Mouse (Mus musculus): ENCODE measurements around the gene Yap1. TPM values are rescaled to one million over a fixed set of nuclear protein-coding genes. Genes with fewer than 3 reads are reported as not detected.

Yap1 gene
- total RNA-seq, 2 experiments from 2014 or later, result 96.3 to 98.0 TPM

GRCm38 (mm10) chr9:7978502-7978901 lies 25.9 kb downstream of the Yap1 start:
- no peak for DNase-seq (ENCODE audit: low spot score in 2 of 2)

- no peak for DNase-seq (ENCODE audit: low spot score in 2 of 2)
Observed at GRCm38 (mm10) chr9:7977587-7977986, 26.8 kb downstream of the Yap1 start.

- DNase-seq (ENCODE audit: low spot score in 2 of 2), result no peak
Observed at GRCm38 (mm10) chr9:7971993-7972392, 32.4 kb downstream of the Yap1 start.

- no peak for DNase-seq (ENCODE audit: low spot score in 2 of 2)
Observed at GRCm38 (mm10) chr9:7967980-7968379, 36.4 kb downstream of the Yap1 start.

GRCm38 (mm10) chr9:7965590-7965989 lies 38.8 kb downstream of the Yap1 start:
- DNase-seq (ENCODE audit: low spot score in 2 of 2), result no peak

- DNase-seq (ENCODE audit: low spot score in 2 of 2), result no peak
Observed at GRCm38 (mm10) chr9:7963867-7964266, 40.5 kb downstream of the Yap1 start.

- DNase-seq (ENCODE audit: low spot score in 2 of 2), result no peak
Observed at GRCm38 (mm10) chr9:7962915-7963314, 41.5 kb downstream of the Yap1 start.

- DNase-seq (ENCODE audit: low spot score in 2 of 2), result no peak
Observed at GRCm38 (mm10) chr9:7961366-7962160, 42.8 kb downstream of the Yap1 start.

GRCm38 (mm10) chr9:7960382-7960781 lies 44.0 kb downstream of the Yap1 start:
- no peak for DNase-seq (ENCODE audit: low spot score in 2 of 2)

- no peak for DNase-seq (ENCODE audit: low spot score in 2 of 2)
Observed at GRCm38 (mm10) chr9:7959301-7959700, 45.1 kb downstream of the Yap1 start.

- DNase-seq (ENCODE audit: low spot score in 2 of 2), result no peak
Observed at GRCm38 (mm10) chr9:7958025-7958593, 46.3 kb downstream of the Yap1 start.

GRCm38 (mm10) chr9:7957407-7957806 lies 47.0 kb downstream of the Yap1 start:
- no peak for DNase-seq (ENCODE audit: low spot score in 2 of 2)

- no peak for DNase-seq (ENCODE audit: low spot score in 2 of 2)
Observed at GRCm38 (mm10) chr9:7956400-7956799, 48.0 kb downstream of the Yap1 start.

- no peak for DNase-seq (ENCODE audit: low spot score in 2 of 2)
Observed at GRCm38 (mm10) chr9:7952886-7953285, 51.5 kb downstream of the Yap1 start.

- no peak for DNase-seq (ENCODE audit: low spot score in 2 of 2)
Observed at GRCm38 (mm10) chr9:7950211-7950644, 54.2 kb downstream of the Yap1 start.

- no peak for DNase-seq (ENCODE audit: low spot score in 2 of 2)
Observed at GRCm38 (mm10) chr9:7947946-7948345, 56.5 kb downstream of the Yap1 start.

- DNase-seq (ENCODE audit: low spot score in 2 of 2), result no peak
Observed at GRCm38 (mm10) chr9:7943796-7944462, 60.5 kb downstream of the Yap1 start.

- DNase-seq (ENCODE audit: low spot score in 2 of 2), result no peak
Observed at GRCm38 (mm10) chr9:7942701-7943100, 61.7 kb downstream of the Yap1 start.

- no peak for DNase-seq (ENCODE audit: low spot score in 2 of 2)
Observed at GRCm38 (mm10) chr9:7940075-7940474, 64.3 kb downstream of the Yap1 start.

GRCm38 (mm10) chr9:7934419-7934818 lies 70.0 kb downstream of the Yap1 start:
- no peak for DNase-seq (ENCODE audit: low spot score in 2 of 2)

- DNase-seq (ENCODE audit: low spot score in 2 of 2), result no peak
Observed at GRCm38 (mm10) chr9:7929552-7929951, 74.8 kb downstream of the Yap1 start.

GRCm38 (mm10) chr9:7928866-7929265 lies 75.5 kb downstream of the Yap1 start:
- no peak for DNase-seq (ENCODE audit: low spot score in 2 of 2)

Data from adrenal gland, postnatal 4 days (tissue).